Mouse (Mus musculus) left cerebral cortex, adult 8-10 months (tissue): ENCODE data around the gene Dnajb1. TPM values are rescaled to one million over a fixed set of nuclear protein-coding genes. Genes with fewer than 3 reads are reported as not detected.
"Not testable (repeated sequence)": the region's sequence is repeated elsewhere in the genome, so short reads cannot be mapped to it uniquely, and the experiment has no call there.

Experiments used
- DNase-seq, 2 experiments: peaks; one replicate each; pipeline ENCODE4 v3.0.0; 2022; ENCODE audit warnings: low spot score in 2 of 2
- total RNA-seq, 4 experiments: library from RNA; stranded (reverse); gene quantifications; 2 replicates each; pipeline ENCODE4 v1.2.4; 2022

The Dnajb1 gene
- total RNA-seq: 10 to 100 TPM; 44.9 to 46.9 (median 45.6) TPM

- peak; percentile 97 to 99 for DNase-seq
These were observed at the start of gene Dnajb1, which contains the start of gene Tecr for GRCm38 (mm10) chr8:83607661-83608397. TSS of gene Dnajb1 (plus strand) at chr8:83608193. TSS of gene Tecr (minus strand) at chr8:83607971.

- no peak for DNase-seq
These were observed 45.3 kb upstream of the Dnajb1 start for GRCm38 (mm10) chr8:83562669-83563068.

- DNase-seq: no peak
These were observed 44.7 kb upstream of the Dnajb1 start for GRCm38 (mm10) chr8:83563246-83563645.

- peak in 1 of 2 experiments; percentile 12 for DNase-seq
These were observed 42.1 kb upstream of the Dnajb1 start for GRCm38 (mm10) chr8:83565731-83566375.

GRCm38 (mm10) chr8:83566469-83567395 lies 41.3 kb upstream of the Dnajb1 start, which contains the start of gene Ndufb7:
TSS of gene Ndufb7 (plus strand) at chr8:83566671.
- peak; percentile 93 to 95 for DNase-seq

- no peak for DNase-seq
These were observed 40.3 kb upstream of the Dnajb1 start for GRCm38 (mm10) chr8:83567668-83568067.

GRCm38 (mm10) chr8:83568128-83568527 lies 39.9 kb upstream of the Dnajb1 start:
- no peak for DNase-seq

- DNase-seq: no peak
These were observed 39.2 kb upstream of the Dnajb1 start for GRCm38 (mm10) chr8:83568755-83569154.

- DNase-seq: no peak
These were observed 38.8 kb upstream of the Dnajb1 start for GRCm38 (mm10) chr8:83569165-83569564.

- peak in 1 of 2 experiments; percentile 16 for DNase-seq
These were observed 37.6 kb upstream of the Dnajb1 start for GRCm38 (mm10) chr8:83570272-83571000.

- not testable (repeated sequence) for DNase-seq
These were observed 37.0 kb upstream of the Dnajb1 start for GRCm38 (mm10) chr8:83571001-83571340.

- DNase-seq: peak in 1 of 2 experiments; percentile 12
These were observed 36.2 kb upstream of the Dnajb1 start for GRCm38 (mm10) chr8:83571791-83572190.

- no peak for DNase-seq
These were observed 35.7 kb upstream of the Dnajb1 start for GRCm38 (mm10) chr8:83572246-83572812.

GRCm38 (mm10) chr8:83573140-83573875 lies 34.7 kb upstream of the Dnajb1 start:
- peak; percentile 8 to 23 for DNase-seq

GRCm38 (mm10) chr8:83574631-83575315 lies 33.2 kb upstream of the Dnajb1 start:
- DNase-seq: no peak

GRCm38 (mm10) chr8:83575561-83576515 lies 32.2 kb upstream of the Dnajb1 start:
- no peak for DNase-seq

GRCm38 (mm10) chr8:83576516-83576895 lies 31.5 kb upstream of the Dnajb1 start:
- DNase-seq: no peak

- DNase-seq: peak in 1 of 2 experiments; percentile 6
These were observed 31.1 kb upstream of the Dnajb1 start for GRCm38 (mm10) chr8:83576921-83577320.
